Mouse (Mus musculus) E14TG2a.4 (cell line): ENCODE results near the gene Ccer2.

Experiments used
- CTCF ChIP-seq: conservative IDR thresholded peaks from 2 replicates; pipeline ENCODE4 v1.5.1; 2014; ENCODE audit warnings: low read length
- POU5F1 ChIP-seq: IDR thresholded peaks from 2 replicates; pipeline ENCODE4 v1.6.1; 2014; ENCODE audit warnings: low read length, borderline replicate concordance

GRCm38 (mm10) chr7:28732341-28733142, 23.4 kb upstream of the Ccer2 start:
- TF ChIP-seq CTCF (no peak), POU5F1 (no peak)
